Mouse (Mus musculus): ENCODE measurements around the gene Tma7.
A peak's percentile ranks its signal among the peaks of the same experiment; 100 is the strongest.

Tma7 gene

GRCm38 (mm10) chr9:109046306-109046705, 36.1 kb downstream of the Tma7 start:
- peak; percentile 50 to 68 for DNase-seq (ENCODE audit: low spot score in 2 of 2)

DNA sequence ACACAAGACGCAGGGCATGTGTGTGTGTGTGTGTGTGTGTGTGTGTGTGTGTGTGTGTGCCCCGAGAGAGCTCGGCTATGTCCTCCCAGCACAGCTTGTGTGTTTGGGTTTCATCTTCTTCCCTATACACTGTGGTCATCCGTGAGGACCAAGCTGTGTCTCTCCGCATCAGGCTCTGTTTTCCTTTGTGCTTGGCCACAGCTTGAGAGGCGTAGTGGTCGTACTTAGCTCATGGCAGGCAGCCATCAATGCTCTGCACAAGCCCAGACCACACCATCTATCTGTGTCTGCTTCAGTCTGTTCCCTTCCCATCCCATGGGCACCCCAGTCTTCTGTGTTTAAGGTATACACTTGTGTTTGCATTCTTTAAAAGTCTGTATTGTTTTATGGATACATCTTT, 41.0 kb downstream of the Tma7 start:
- peak in 1 of 2 experiments; percentile 0 for DNase-seq (ENCODE audit: low spot score in 2 of 2)

GRCm38 (mm10) chr9:109040906-109041305, 41.5 kb downstream of the Tma7 start:
- DNase-seq (ENCODE audit: low spot score in 2 of 2): no peak

GRCm38 (mm10) chr9:109040216-109040615, 42.2 kb downstream of the Tma7 start:
- DNase-seq (ENCODE audit: low spot score in 2 of 2): no peak

GRCm38 (mm10) chr9:109039681-109040080, 42.7 kb downstream of the Tma7 start:
- no peak for DNase-seq (ENCODE audit: low spot score in 2 of 2)

DNA sequence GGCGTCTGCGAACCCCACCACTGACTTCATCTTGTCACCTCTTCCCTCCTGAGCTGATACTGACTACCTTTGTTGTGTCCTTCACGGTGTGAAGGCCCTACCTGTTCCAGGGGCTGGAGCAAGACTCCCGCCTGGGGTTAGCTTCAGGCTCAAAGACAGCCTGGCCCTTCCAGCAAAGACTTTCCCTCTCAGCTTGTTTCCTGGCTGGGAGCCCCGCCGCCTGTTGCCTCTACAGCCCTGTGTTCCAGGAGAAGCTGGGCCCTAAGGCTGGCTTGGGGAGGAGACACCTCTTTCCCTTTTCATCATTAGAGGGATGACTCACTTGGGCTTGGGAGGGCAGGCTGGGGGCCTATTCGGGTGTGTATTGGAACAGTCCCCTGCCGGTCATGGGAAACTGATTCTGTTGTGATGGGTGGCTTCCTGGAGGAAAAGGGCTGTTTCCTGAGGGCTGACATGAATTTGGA, 43.5 kb downstream of the Tma7 start:
- no peak for DNase-seq (ENCODE audit: low spot score in 2 of 2)

DNA sequence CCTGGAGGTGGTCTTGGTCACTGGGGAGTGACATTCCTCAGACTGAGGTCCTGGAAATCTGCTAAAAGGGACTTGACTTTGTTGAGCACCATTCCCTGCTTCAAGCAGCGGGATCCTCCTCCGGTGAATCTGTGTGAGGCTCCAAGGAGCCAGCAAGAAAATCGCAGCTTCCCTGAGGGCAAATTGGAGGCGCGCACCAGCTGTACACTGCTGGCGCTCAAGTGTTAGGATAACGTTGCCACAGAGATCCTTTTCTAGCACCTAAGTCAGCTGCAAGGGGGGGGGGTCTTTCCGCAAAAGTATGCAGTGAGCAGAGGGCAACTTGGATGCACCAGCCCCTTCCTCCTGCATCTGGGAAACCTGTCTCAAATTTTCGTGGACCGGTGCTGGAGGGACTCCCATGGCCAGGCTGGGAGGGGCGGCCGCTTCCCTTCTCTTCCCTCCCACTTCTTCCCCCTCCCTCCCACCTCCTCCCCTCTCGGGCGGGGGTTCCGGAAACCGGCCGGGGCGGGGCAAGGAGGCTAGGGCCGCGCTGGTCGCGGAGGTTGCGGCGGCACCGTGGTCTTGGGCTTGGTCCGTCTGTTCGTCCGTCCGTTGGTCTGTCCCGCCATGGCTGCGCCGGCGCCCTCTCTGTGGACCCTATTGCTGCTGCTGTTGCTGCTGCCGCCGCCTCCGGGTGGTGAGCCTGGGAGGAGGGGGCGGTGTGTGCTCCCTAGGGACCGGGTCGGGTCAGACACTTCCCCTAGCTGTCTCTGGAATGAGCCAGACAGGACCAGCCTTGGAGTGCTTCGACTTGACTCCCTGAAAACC, 44.1 kb downstream of the Tma7 start, which contains the start of gene Shisa5:
Shisa5 (plus strand) TSS at position 480 of the 810 bp plus-strand sequence.
- peak; percentile 54 to 57 for DNase-seq (ENCODE audit: low spot score in 2 of 2)

DNA sequence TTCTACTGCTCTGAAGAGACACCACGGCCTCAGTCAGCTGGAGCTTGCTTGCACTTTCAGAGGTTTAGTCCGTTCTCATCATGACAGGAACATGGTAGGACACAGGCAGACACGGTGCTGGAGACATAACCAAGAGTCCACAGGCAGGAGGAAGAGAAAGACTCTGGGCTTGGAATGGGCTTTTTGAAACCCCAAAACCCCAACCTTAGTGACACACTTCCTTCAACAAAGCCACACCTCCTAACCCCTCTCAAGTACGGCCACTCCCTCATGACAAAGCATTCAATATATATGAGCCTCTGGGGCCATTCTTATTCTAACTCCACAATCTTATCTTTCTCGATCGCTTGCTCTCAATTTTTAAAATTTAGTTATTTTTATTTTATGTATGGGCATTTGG, 50.0 kb downstream of the Tma7 start:
- DNase-seq (ENCODE audit: low spot score in 2 of 2): no peak

GRCm38 (mm10) chr9:109031686-109032085, 50.7 kb downstream of the Tma7 start:
- DNase-seq (ENCODE audit: low spot score in 2 of 2): no peak

DNA sequence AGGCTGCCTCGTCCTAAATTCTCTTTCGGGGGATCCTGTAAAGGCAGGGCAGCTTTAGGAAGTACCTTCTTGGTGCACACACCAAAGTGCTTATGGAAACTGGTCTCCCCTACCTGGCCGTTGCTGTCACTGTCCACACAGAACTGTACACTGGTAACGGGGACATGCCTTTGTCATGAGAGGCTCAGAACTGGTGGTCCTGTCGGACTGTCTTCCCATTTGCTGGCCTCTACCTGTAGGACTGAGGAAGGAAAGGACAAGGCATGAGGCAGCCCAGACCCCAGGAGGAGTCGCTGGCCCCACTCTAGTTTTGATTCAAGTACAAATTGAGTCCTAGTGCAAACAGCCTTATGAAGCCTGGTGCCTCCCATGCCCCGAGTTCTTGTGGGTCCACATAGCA, 51.4 kb downstream of the Tma7 start:
- no peak for DNase-seq (ENCODE audit: low spot score in 2 of 2)

GRCm38 (mm10) chr9:109030312-109030711, 52.1 kb downstream of the Tma7 start:
- no peak for DNase-seq (ENCODE audit: low spot score in 2 of 2)

GRCm38 (mm10) chr9:109028919-109029318, 53.5 kb downstream of the Tma7 start:
- no peak for DNase-seq (ENCODE audit: low spot score in 2 of 2)

DNA sequence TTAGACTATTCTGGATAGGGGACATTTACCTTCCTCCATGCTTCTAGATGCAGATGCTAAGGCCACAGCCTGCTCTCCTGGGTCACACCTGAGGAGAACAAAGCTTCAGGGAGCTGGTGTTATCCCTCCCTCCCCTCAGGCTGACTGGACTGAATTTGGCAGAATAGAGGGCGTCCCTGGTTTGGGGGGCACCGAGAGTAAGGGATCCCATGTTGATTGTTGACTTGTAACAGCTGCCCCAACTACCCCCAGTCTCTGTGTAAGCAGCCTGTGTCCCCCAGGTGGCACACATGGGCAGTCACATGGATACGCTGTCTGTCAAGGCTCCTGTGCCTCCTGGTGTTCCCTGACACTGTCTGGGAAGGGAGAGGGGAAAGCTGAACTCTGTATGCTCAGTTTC, 54.0 kb downstream of the Tma7 start:
- no peak for DNase-seq (ENCODE audit: low spot score in 2 of 2)

GRCm38 (mm10) chr9:109027521-109027920, 54.9 kb downstream of the Tma7 start:
- no peak for DNase-seq (ENCODE audit: low spot score in 2 of 2)
